Comparison of ENCODE assay signal across 15 mouse cellular contexts in genomic region chr10:77396015-77396414, GRCm38 (mm10).
"Had no signal": no experiment of that assay in that cellular context is flagged by ENCODE, and none has a peak within 500 bp of the region (broad histone marks: within the 10 kb centered on the region; RNA-seq: fewer than 3 reads in every experiment).

No protein-coding gene starts in this region.

- H3K4me1 ChIP-seq: neural tube, embryonic 15.5 days; stomach, embryonic 15.5 days had no signal

- H3K36me3 ChIP-seq: neural tube, embryonic 15.5 days; stomach, embryonic 15.5 days had no signal

- DNase-seq: retina, postnatal 1 day; right cerebral cortex, adult 18-20 months; right cerebral cortex, postnatal 14 days; right cerebral cortex, postnatal 25 days; right cerebral cortex, postnatal 4 days; spleen, adult 18-20 months; thymus, adult 18-20 months; thymus, adult 2 months; thymus, postnatal 14 days; thymus, postnatal 25 days; thymus, postnatal 36 days; thymus, postnatal 4 days had no signal

- H3K4me3 ChIP-seq: neural tube, embryonic 15.5 days; stomach, embryonic 15.5 days had no signal

- H3K9ac ChIP-seq: neural tube, embryonic 15.5 days; stomach, embryonic 15.5 days had no signal

- H3K27me3 ChIP-seq: neural tube, embryonic 15.5 days; stomach, embryonic 15.5 days had no signal

- H3K27ac ChIP-seq: neural tube, embryonic 15.5 days; stomach, embryonic 15.5 days; stomach, postnatal 0 days had no signal
